Mouse (Mus musculus): ENCODE results near the gene Olfr871. TPM values are rescaled to one million over a fixed set of nuclear protein-coding genes. Genes with fewer than 3 reads are reported as not detected.

Olfr871 gene
- polyA plus RNA-seq (2015; fragmentation: Illumina TruSeq; extraction: RNeasy Lipid Tissue Mini Kit (QIAGEN cat#74804); ENCODE audit: insufficient read depth, low replicate concordance): not detected

DNA sequence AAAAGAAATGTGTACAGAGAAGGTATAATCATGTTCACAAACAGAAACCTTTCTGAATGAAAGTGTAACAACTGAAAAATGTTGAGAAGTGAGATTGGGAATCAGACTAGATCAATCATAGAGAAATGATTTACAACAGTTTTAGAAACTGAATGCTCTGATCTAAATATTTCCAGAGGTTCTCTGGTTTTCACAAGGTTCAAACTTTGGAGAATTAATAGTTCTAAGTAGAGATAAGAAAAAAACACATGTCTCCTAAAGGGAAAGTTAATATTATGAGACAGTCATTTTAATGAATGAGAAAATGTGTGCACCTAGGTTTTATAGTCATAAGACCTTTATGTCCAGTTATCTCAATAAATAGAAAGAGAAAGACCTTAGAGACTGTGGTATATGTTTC, at the start of gene Olfr871:
Gene Olfr871 (plus strand): TSS at position 301 of the 400 bp plus-strand sequence.

DNA sequence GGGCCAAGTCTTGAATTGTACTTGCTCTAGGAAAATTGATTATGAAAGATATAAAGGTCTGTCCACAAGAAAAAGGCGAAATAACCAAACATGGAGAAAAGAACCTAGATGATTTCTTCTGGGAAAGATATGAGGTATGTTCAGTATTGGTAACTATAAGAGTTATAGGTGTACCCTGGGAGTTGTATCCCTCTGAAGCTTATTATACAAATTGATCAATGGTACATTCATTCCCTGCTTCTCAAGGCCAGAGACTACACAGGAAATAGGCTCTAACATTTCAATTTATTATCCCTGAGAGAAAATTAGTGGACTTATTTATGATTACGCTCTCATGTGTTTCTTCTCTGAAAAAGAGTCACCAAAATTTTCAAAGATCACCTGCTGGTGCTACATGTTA, 38.0 kb upstream of the Olfr871 start, which contains the start of gene Olfr870:
Gene Olfr870 (minus strand): TSS at position 101 of the 400 bp plus-strand sequence.

DNA sequence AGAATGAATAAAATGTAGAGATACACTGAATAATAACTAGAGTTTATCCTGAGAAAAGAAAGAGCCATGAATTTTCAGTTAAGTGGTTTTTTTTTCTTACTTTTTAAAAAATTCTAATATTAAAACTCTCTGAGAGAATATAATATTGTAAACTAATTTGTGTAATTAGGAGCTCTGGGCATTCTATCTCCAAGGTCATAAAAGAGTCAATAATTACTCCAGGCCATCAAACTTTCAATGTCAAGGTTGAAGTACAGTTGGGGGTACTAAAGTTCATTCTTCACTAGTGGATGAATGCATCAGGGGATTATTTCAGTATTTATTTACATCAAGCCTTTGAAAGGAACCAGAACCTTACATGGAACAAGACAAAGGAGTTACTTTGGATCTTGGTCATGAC, 24.8 kb downstream of the Olfr871 start, which contains the start of gene Olfr872:
Gene Olfr872 (plus strand): TSS at position 301 of the 400 bp plus-strand sequence.

Other genes starting within 250 kb of the Olfr871 start
- not detected for gene Olfr866, start 184.2 kb upstream of the Olfr871 start, polyA plus RNA-seq (2015; fragmentation: Illumina TruSeq; extraction: RNeasy Lipid Tissue Mini Kit (QIAGEN cat#74804); ENCODE audit: insufficient read depth, low replicate concordance)
- not detected for gene Olfr867, start 154.6 kb upstream of the Olfr871 start, polyA plus RNA-seq (2015; fragmentation: Illumina TruSeq; extraction: RNeasy Lipid Tissue Mini Kit (QIAGEN cat#74804); ENCODE audit: insufficient read depth, low replicate concordance)
- not detected for gene Olfr868, start 113.6 kb upstream of the Olfr871 start, polyA plus RNA-seq (2015; fragmentation: Illumina TruSeq; extraction: RNeasy Lipid Tissue Mini Kit (QIAGEN cat#74804); ENCODE audit: insufficient read depth, low replicate concordance)
- not detected for gene Olfr869, start 83.2 kb upstream of the Olfr871 start, polyA plus RNA-seq (2015; fragmentation: Illumina TruSeq; extraction: RNeasy Lipid Tissue Mini Kit (QIAGEN cat#74804); ENCODE audit: insufficient read depth, low replicate concordance)
- not detected for gene Olfr870, start 38.1 kb upstream of the Olfr871 start, polyA plus RNA-seq (2015; fragmentation: Illumina TruSeq; extraction: RNeasy Lipid Tissue Mini Kit (QIAGEN cat#74804); ENCODE audit: insufficient read depth, low replicate concordance)
- gene Olfr872, start 24.9 kb downstream of the Olfr871 start, polyA plus RNA-seq (2015; fragmentation: Illumina TruSeq; extraction: RNeasy Lipid Tissue Mini Kit (QIAGEN cat#74804); ENCODE audit: insufficient read depth, low replicate concordance): not detected
- gene Olfr39, start 70.1 kb downstream of the Olfr871 start, polyA plus RNA-seq (2015; fragmentation: Illumina TruSeq; extraction: RNeasy Lipid Tissue Mini Kit (QIAGEN cat#74804); ENCODE audit: insufficient read depth, low replicate concordance): not detected
- not detected for gene Olfr873, start 86.3 kb downstream of the Olfr871 start, polyA plus RNA-seq (2015; fragmentation: Illumina TruSeq; extraction: RNeasy Lipid Tissue Mini Kit (QIAGEN cat#74804); ENCODE audit: insufficient read depth, low replicate concordance)
- not detected for gene Olfr18, start 123.9 kb downstream of the Olfr871 start, polyA plus RNA-seq (2015; fragmentation: Illumina TruSeq; extraction: RNeasy Lipid Tissue Mini Kit (QIAGEN cat#74804); ENCODE audit: insufficient read depth, low replicate concordance)
- gene Zfp560, start 173.0 kb downstream of the Olfr871 start, polyA plus RNA-seq (2015; fragmentation: Illumina TruSeq; extraction: RNeasy Lipid Tissue Mini Kit (QIAGEN cat#74804); ENCODE audit: insufficient read depth, low replicate concordance): 18.1 TPM
- 32.2 TPM for gene Zfp26, start 248.0 kb downstream of the Olfr871 start, polyA plus RNA-seq (2015; fragmentation: Illumina TruSeq; extraction: RNeasy Lipid Tissue Mini Kit (QIAGEN cat#74804); ENCODE audit: insufficient read depth, low replicate concordance)